Mouse (Mus musculus) spleen, adult 2 months (tissue): ENCODE results near the gene Arhgdia.

Experiments
- CTCF ChIP-seq: fragments of 200-500 bp; IDR thresholded peaks from 2 replicates; pipeline ENCODE4 v1.5.1; 2011; ENCODE audit warnings: mild to moderate bottlenecking, inconsistent platforms; ENCODE audit not compliant: insufficient read depth, insufficient read length, insufficient replicate concordance; ENCODE audit errors: extremely low read depth
- POLR2A ChIP-seq: fragments of 200-500 bp; IDR thresholded peaks from 2 replicates; pipeline ENCODE4 v1.6.1; 2011; ENCODE audit warnings: low read depth, low read length, inconsistent platforms

DNA sequence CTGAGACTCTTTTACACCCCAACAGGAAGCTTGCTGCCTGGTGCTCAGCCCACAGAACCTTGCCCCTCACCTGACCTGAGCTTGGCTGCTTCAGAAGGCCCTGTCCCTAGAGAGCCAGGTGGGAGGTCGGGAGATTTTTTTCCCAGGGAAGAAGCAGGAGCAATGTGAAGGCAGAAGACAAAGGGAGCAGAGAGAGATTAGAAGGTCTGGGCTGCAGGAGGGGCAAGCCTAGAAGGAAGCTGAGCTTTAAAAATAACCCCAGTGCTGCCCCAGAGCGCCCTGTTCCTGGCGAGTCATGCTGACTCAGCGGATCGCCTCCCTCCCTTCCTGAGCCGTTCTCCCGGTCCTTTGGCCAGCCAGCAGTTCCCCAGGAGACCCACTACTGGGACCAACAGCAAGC is 48.5 kb upstream of the Arhgdia start:
- TF ChIP-seq CTCF (no peak), POLR2A (no peak)
